Mouse (Mus musculus) cortical plate, adult 2 months (tissue): ENCODE measurements around the gene Sh3d19.

Experiments used
- CTCF ChIP-seq: fragments of 200-500 bp; IDR thresholded peaks from 2 replicates; pipeline ENCODE4 v1.5.1; 2011; ENCODE audit warnings: mild to moderate bottlenecking, control low read depth, low read length; ENCODE audit not compliant: insufficient read depth; ENCODE audit errors: extremely low read depth
- POLR2A ChIP-seq: fragments of 200-500 bp; IDR thresholded peaks from 2 replicates; pipeline ENCODE4 v1.6.1; 2011; ENCODE audit warnings: mild to moderate bottlenecking, low read length, control low read depth; ENCODE audit not compliant: insufficient read depth; ENCODE audit errors: extremely low read depth

DNA sequence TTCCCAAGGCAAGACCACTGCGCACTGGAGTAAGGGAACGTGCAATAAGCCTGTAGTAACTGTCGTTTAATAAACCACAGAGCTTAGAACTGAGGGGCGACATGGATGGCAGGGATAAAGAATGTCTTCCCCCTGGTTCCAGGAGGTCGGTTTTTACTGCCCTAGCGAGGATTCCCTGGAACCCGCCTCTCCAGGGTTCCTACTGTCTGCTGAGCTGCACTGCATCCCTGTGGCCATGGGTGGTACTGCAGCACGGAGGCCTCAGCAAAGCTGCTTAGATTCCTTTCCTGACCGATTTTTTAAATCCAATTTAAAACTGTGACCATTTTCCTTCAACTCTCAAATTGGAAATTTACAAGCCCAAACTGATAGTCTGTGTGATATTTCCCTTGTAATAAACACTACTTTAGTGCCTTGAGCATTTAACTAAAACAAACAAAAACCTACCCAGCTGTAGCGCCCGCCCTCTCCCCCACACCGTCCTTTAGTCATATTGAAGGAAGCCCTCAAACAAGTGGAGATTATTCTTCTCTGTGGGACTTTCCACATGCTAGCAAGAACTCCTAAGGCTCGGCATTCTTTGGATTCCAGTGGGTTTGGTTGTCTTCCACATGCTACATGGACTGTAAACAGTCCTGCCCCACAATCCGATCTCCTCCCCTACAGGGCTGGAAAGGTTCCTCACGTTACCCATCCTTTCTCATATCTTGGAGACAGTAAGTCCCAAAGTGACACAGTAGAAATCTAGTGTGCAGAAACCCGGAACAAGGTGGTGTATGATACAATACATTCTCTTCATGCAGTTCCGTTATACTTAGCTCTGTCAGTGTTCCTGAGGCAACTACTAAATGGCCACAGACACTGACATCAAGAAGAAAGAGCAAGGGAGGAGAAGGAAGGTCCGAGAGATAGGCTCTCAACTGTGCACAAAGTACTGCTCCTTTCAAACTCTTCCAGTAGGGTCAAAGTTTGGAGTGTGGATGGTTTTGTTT, 46.7 kb upstream of the Sh3d19 start:
- TF ChIP-seq POLR2A: no peak
- TF ChIP-seq CTCF: peak; percentile 96
